Mouse (Mus musculus): ENCODE results near the gene Cldn17. TPM values are rescaled to one million over a fixed set of nuclear protein-coding genes. Genes with fewer than 3 reads are reported as not detected.

Gene Cldn17
- not detected in 2 replicates for polyA plus RNA-seq (2015; fragmentation: Nextera tagmentation; extraction: Ambion mirVana)

DNA sequence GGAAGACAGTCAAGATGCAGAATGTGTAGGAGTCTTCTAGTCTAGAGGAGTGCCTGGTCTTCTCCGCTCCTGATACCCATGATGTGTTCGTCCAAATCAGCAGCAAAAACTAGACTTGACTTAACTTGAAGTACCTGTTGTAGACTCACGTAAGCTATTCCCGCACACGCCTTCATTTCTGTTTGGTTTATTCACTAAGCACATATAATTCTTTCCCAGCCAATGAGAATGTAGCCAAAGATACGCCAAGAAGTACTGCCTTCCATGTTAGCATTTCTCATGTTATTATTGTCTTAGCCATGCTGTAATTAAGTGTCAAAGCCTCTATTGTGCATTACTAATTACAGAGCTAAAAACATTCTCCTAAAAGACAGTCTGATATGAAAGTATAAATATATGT is at the start of gene Cldn17:
Gene Cldn17, minus strand, starts transcription at position 101 of the 400 bp plus-strand sequence.
- no peak within 1 kb of the TSS for H3K4me3 ChIP-seq (ENCODE audit: low read length)
- ATAC-seq (replicated peaks; ENCODE audit: extremely low read depth, insufficient read depth, low FRiP score): no peak
- H3K4me1 ChIP-seq (ENCODE audit: control insufficient read depth, insufficient read depth, low read length): no peaks in the 10 kb centered on the region
- H3K4me2 ChIP-seq (ENCODE audit: low read depth, low read length): no peak within 1 kb of the TSS
- WGBS: 85% methylated on average over 6 of the region's 6 CpGs
- no peak within 1 kb of the TSS for H3K9ac ChIP-seq (ENCODE audit: low read length)
- H3K27ac ChIP-seq (ENCODE audit: low read length): no peak within 1 kb of the TSS
- no peaks in the 10 kb centered on the region for H3K36me3 ChIP-seq (ENCODE audit: control insufficient read depth, insufficient read depth)
- H3K27me3 ChIP-seq (ENCODE audit: control insufficient read depth, insufficient read depth, low read length): no peaks in the 10 kb centered on the region
- H3K9me3 ChIP-seq (replicated peaks; ENCODE audit: control insufficient read depth, low read length): no peaks in the 10 kb centered on the region

DNA sequence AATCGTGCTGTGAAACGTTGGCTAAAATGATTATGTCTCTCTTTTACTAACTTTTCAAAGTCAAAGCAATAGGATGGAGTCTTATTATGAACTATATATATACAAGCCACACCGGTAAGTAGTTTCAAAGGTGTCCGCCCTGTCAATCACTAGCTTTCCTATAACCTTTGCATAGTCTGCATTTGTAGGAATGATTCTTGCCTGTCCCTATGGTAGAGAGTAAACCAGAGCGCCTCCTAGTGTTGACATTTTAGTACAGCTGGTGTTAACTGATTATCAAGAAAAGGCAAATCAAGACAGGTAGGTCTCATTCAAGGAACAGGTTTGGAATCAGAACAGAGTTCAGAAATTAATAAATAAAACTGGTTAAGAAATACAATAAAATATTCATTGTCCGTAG is 35.7 kb upstream of the Cldn17 start:
- no peak overlapping the region for H3K27ac ChIP-seq (ENCODE audit: low read length)
- no peaks in the 10 kb centered on the region for H3K4me1 ChIP-seq (ENCODE audit: control insufficient read depth, insufficient read depth, low read length)
- H3K4me2 ChIP-seq (ENCODE audit: low read depth, low read length): no peak overlapping the region
- H3K9me3 ChIP-seq (replicated peaks; ENCODE audit: control insufficient read depth, low read length): no peaks in the 10 kb centered on the region
- no peaks in the 10 kb centered on the region for H3K27me3 ChIP-seq (ENCODE audit: control insufficient read depth, insufficient read depth, low read length)
- no peak overlapping the region for H3K9ac ChIP-seq (ENCODE audit: low read length)
- no peak overlapping the region for H3K4me3 ChIP-seq (ENCODE audit: low read length)
- no peaks in the 10 kb centered on the region for H3K36me3 ChIP-seq (ENCODE audit: control insufficient read depth, insufficient read depth)
- 54% methylated on average over 6 of the region's 6 CpGs for WGBS
- ATAC-seq (replicated peaks; ENCODE audit: extremely low read depth, insufficient read depth, low FRiP score): no peak

- Histone ChIP-seq H3K4me2 (ENCODE audit: low read depth, low read length) (no peak overlapping the region), H3K36me3 (ENCODE audit: control insufficient read depth, insufficient read depth) (no peaks in the 10 kb centered on the region), H3K4me3 (ENCODE audit: low read length) (no peak overlapping the region), H3K27ac (ENCODE audit: low read length) (no peak overlapping the region), H3K27me3 (ENCODE audit: control insufficient read depth, insufficient read depth, low read length) (no peaks in the 10 kb centered on the region), H3K9ac (ENCODE audit: low read length) (no peak overlapping the region), H3K4me1 (ENCODE audit: control insufficient read depth, insufficient read depth, low read length) (no peaks in the 10 kb centered on the region), H3K9me3 (replicated peaks; ENCODE audit: control insufficient read depth, low read length) (no peaks in the 10 kb centered on the region)
- 64% methylated on average over 3 of the region's 3 CpGs for WGBS
- ATAC-seq (replicated peaks; ENCODE audit: extremely low read depth, insufficient read depth, low FRiP score): no peak
These were observed 33.2 kb upstream of the Cldn17 start for GRCm38 (mm10) chr16:88539841-88540487.

DNA sequence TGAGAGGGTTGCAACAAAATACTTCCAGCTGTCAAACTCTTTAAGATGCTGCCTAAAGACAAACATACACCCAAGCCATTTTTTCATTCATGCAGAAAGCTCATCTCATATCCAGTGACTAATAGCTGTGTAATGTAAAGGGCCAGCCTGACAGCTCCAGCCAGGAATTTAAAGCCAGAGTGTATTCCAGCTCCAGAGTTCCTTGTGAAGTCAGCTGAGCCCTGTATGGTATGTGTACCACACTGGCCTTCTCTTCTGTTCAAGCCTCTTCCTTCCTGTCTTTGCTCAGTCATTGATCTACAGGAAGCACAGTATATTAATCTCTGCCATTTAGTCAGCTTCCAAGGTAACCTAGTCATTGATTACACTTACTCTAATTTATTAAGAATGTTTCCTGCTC is 4.6 kb upstream of the Cldn17 start:
- no peaks in the 10 kb centered on the region for H3K27me3 ChIP-seq (ENCODE audit: control insufficient read depth, insufficient read depth, low read length)
- no peaks in the 10 kb centered on the region for H3K36me3 ChIP-seq (ENCODE audit: control insufficient read depth, insufficient read depth)
- H3K4me2 ChIP-seq (ENCODE audit: low read depth, low read length): no peak overlapping the region
- ATAC-seq (replicated peaks; ENCODE audit: extremely low read depth, insufficient read depth, low FRiP score): no peak
- no peak overlapping the region for H3K27ac ChIP-seq (ENCODE audit: low read length)
- no peak overlapping the region for H3K9ac ChIP-seq (ENCODE audit: low read length)
- no peaks in the 10 kb centered on the region for H3K4me1 ChIP-seq (ENCODE audit: control insufficient read depth, insufficient read depth, low read length)
- H3K4me3 ChIP-seq (ENCODE audit: low read length): no peak overlapping the region
- H3K9me3 ChIP-seq (replicated peaks; ENCODE audit: control insufficient read depth, low read length): no peaks in the 10 kb centered on the region

DNA sequence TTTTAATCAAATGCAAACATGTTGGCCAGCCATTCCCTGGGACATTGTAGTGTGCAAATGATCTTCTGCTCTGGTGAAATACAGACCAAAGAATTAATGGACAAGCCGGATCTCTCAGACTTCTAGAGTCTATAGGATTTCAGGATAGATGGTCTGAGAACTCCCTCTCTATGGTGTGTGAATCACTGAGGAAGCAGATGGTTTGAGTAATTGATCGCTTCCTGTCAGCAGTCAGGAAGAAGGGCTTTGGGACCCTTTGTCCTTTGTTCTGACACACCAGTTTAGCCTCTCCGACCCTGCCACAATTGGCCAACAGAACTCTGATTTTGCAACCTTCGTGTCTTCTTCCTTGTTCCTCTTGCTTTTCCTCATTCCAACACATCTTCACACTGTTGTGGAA is 1.4 kb upstream of the Cldn17 start:
- no peaks in the 10 kb centered on the region for H3K9me3 ChIP-seq (replicated peaks; ENCODE audit: control insufficient read depth, low read length)
- H3K4me1 ChIP-seq (ENCODE audit: control insufficient read depth, insufficient read depth, low read length): no peaks in the 10 kb centered on the region
- no peak overlapping the region for H3K9ac ChIP-seq (ENCODE audit: low read length)
- H3K4me2 ChIP-seq (ENCODE audit: low read depth, low read length): no peak overlapping the region
- no peak overlapping the region for H3K27ac ChIP-seq (ENCODE audit: low read length)
- no peaks in the 10 kb centered on the region for H3K36me3 ChIP-seq (ENCODE audit: control insufficient read depth, insufficient read depth)
- no peak overlapping the region for H3K4me3 ChIP-seq (ENCODE audit: low read length)
- 49% methylated on average over 4 of the region's 4 CpGs for WGBS
- no peaks in the 10 kb centered on the region for H3K27me3 ChIP-seq (ENCODE audit: control insufficient read depth, insufficient read depth, low read length)
- ATAC-seq (replicated peaks; ENCODE audit: extremely low read depth, insufficient read depth, low FRiP score): no peak

GRCm38 (mm10) chr16:88506338-88506737 is 440 bp downstream of the Cldn17 start:
- H3K27me3 ChIP-seq (ENCODE audit: control insufficient read depth, insufficient read depth, low read length): no peaks in the 10 kb centered on the region
- no peak overlapping the region for H3K27ac ChIP-seq (ENCODE audit: low read length)
- no peak overlapping the region for H3K4me3 ChIP-seq (ENCODE audit: low read length)
- H3K9ac ChIP-seq (ENCODE audit: low read length): no peak overlapping the region
- WGBS: 90% methylated on average over 11 of the region's 11 CpGs
- no peak for ATAC-seq (replicated peaks; ENCODE audit: extremely low read depth, insufficient read depth, low FRiP score)
- no peaks in the 10 kb centered on the region for H3K4me1 ChIP-seq (ENCODE audit: control insufficient read depth, insufficient read depth, low read length)
- H3K36me3 ChIP-seq (ENCODE audit: control insufficient read depth, insufficient read depth): no peaks in the 10 kb centered on the region
- no peaks in the 10 kb centered on the region for H3K9me3 ChIP-seq (replicated peaks; ENCODE audit: control insufficient read depth, low read length)
- no peak overlapping the region for H3K4me2 ChIP-seq (ENCODE audit: low read depth, low read length)

GRCm38 (mm10) chr16:88488096-88488495 is 18.7 kb downstream of the Cldn17 start:
- Histone ChIP-seq H3K27me3 (ENCODE audit: control insufficient read depth, insufficient read depth, low read length) (no peaks in the 10 kb centered on the region), H3K4me3 (ENCODE audit: low read length) (no peak overlapping the region), H3K4me1 (ENCODE audit: control insufficient read depth, insufficient read depth, low read length) (no peaks in the 10 kb centered on the region), H3K9me3 (replicated peaks; ENCODE audit: control insufficient read depth, low read length) (no peaks in the 10 kb centered on the region), H3K9ac (ENCODE audit: low read length) (no peak overlapping the region), H3K4me2 (ENCODE audit: low read depth, low read length) (no peak overlapping the region), H3K27ac (ENCODE audit: low read length) (no peak overlapping the region), H3K36me3 (ENCODE audit: control insufficient read depth, insufficient read depth) (no peaks in the 10 kb centered on the region)
- no peak for ATAC-seq (replicated peaks; ENCODE audit: extremely low read depth, insufficient read depth, low FRiP score)

- no peak for ATAC-seq (replicated peaks; ENCODE audit: extremely low read depth, insufficient read depth, low FRiP score)
- H3K9ac ChIP-seq (ENCODE audit: low read length): no peak overlapping the region
- H3K27ac ChIP-seq (ENCODE audit: low read length): no peak overlapping the region
- no peak overlapping the region for H3K4me3 ChIP-seq (ENCODE audit: low read length)
- 62% methylated on average over 3 of the region's 3 CpGs for WGBS
- H3K9me3 ChIP-seq (replicated peaks; ENCODE audit: control insufficient read depth, low read length): no peaks in the 10 kb centered on the region
- H3K4me2 ChIP-seq (ENCODE audit: low read depth, low read length): no peak overlapping the region
- H3K27me3 ChIP-seq (ENCODE audit: control insufficient read depth, insufficient read depth, low read length): no peaks in the 10 kb centered on the region
- H3K36me3 ChIP-seq (ENCODE audit: control insufficient read depth, insufficient read depth): no peaks in the 10 kb centered on the region
- no peaks in the 10 kb centered on the region for H3K4me1 ChIP-seq (ENCODE audit: control insufficient read depth, insufficient read depth, low read length)
These were observed 26.6 kb downstream of the Cldn17 start for GRCm38 (mm10) chr16:88480011-88480774.

GRCm38 (mm10) chr16:88463235-88463634 is 43.5 kb downstream of the Cldn17 start:
- no peaks in the 10 kb centered on the region for H3K27me3 ChIP-seq (ENCODE audit: control insufficient read depth, insufficient read depth, low read length)
- H3K27ac ChIP-seq (ENCODE audit: low read length): no peak overlapping the region
- no peak overlapping the region for H3K4me2 ChIP-seq (ENCODE audit: low read depth, low read length)
- no peak for ATAC-seq (replicated peaks; ENCODE audit: extremely low read depth, insufficient read depth, low FRiP score)
- H3K9ac ChIP-seq (ENCODE audit: low read length): no peak overlapping the region
- no peak overlapping the region for H3K4me3 ChIP-seq (ENCODE audit: low read length)
- WGBS: 89% methylated on average over 3 of the region's 3 CpGs
- no peaks in the 10 kb centered on the region for H3K36me3 ChIP-seq (ENCODE audit: control insufficient read depth, insufficient read depth)
- H3K4me1 ChIP-seq (ENCODE audit: control insufficient read depth, insufficient read depth, low read length): no peaks in the 10 kb centered on the region
- no peaks in the 10 kb centered on the region for H3K9me3 ChIP-seq (replicated peaks; ENCODE audit: control insufficient read depth, low read length)

Data from heart, embryonic 16.5 days (tissue).